Mouse (Mus musculus): ENCODE measurements around the gene Ylpm1. TPM values are rescaled to one million over a fixed set of nuclear protein-coding genes. Genes with fewer than 3 reads are reported as not detected.
A peak's percentile ranks its signal among the peaks of the same experiment; 100 is the strongest.

Ylpm1 gene
- 9.2 and 10.5 TPM in 2 replicates for polyA plus RNA-seq (2015; fragmentation: Nextera tagmentation; extraction: Ambion mirVana)

GRCm38 (mm10) chr12:84996083-84996496 lies at the start of gene Ylpm1:
Gene Ylpm1 (plus strand): TSS chr12:84996321.
- Histone ChIP-seq H3K4me2 (replicated peaks; ENCODE audit: low read depth) (peak within 1 kb of the TSS; percentile 90), H3K9ac (ENCODE audit: low read length) (peak within 1 kb of the TSS; percentile 94), H3K4me1 (replicated peaks; ENCODE audit: control insufficient read depth, insufficient read depth) (no peaks in the 10 kb centered on the region; the same call in 1 of the 2 replicates), H3K36me3 (ENCODE audit: control insufficient read depth, insufficient read depth, low read length) (no peaks in the 10 kb centered on the region), H3K27me3 (ENCODE audit: control insufficient read depth, insufficient read depth, low read length) (no peaks in the 10 kb centered on the region), H3K9me3 (ENCODE audit: control insufficient read depth, low read length) (no peaks in the 10 kb centered on the region), H3K27ac (replicated peaks) (peak within 1 kb of the TSS; percentile 86), H3K4me3 (ENCODE audit: low read depth, low read length) (peak within 1 kb of the TSS; percentile 89)
- DNase-seq (ENCODE audit: low spot score), result peak; percentile 97
- peak; percentile 98 for ATAC-seq (ENCODE audit: low FRiP score, low TSS enrichment)
- TF ChIP-seq EP300 (optimal IDR thresholded peaks at IDR 0.05), result no peak
- TF ChIP-seq CTCF (IDR thresholded peaks at IDR 0.05; ENCODE audit: low read depth), result peak; percentile 73
- under 1% methylated on average over 45 of the region's 45 CpGs for WGBS

- WGBS, result 72% methylated on average over 2 of the region's 2 CpGs
- DNase-seq (ENCODE audit: low spot score) (no peak), ATAC-seq (ENCODE audit: low FRiP score, low TSS enrichment) (no peak)
- no peak overlapping the region for H3K4me3 ChIP-seq (ENCODE audit: low read depth, low read length)
- TF ChIP-seq CTCF (IDR thresholded peaks at IDR 0.05; ENCODE audit: low read depth) (no peak), EP300 (optimal IDR thresholded peaks at IDR 0.05) (no peak)
- H3K4me1 ChIP-seq (replicated peaks; ENCODE audit: control insufficient read depth, insufficient read depth), result 0 out of 2 replicates have a peak, but pooled peaks cover 2% of the 10 kb centered on the region
- no peak overlapping the region for H3K9ac ChIP-seq (ENCODE audit: low read length)
- no peak overlapping the region for H3K4me2 ChIP-seq (replicated peaks; ENCODE audit: low read depth)
- H3K36me3 ChIP-seq (ENCODE audit: control insufficient read depth, insufficient read depth, low read length), result no peaks in the 10 kb centered on the region; the same call in 1 of the 2 replicates
- no peaks in the 10 kb centered on the region for H3K9me3 ChIP-seq (ENCODE audit: control insufficient read depth, low read length)
- H3K27ac ChIP-seq (replicated peaks), result no peak overlapping the region
- no peaks in the 10 kb centered on the region for H3K27me3 ChIP-seq (ENCODE audit: control insufficient read depth, insufficient read depth, low read length)
Observed at GRCm38 (mm10) chr12:84947894-84948583, 48.1 kb upstream of the Ylpm1 start.

- no peaks in the 10 kb centered on the region for H3K9me3 ChIP-seq (ENCODE audit: control insufficient read depth, low read length)
- WGBS, result 90% methylated on average over 6 of the region's 6 CpGs
- no peak for DNase-seq (ENCODE audit: low spot score)
- TF ChIP-seq EP300 (optimal IDR thresholded peaks at IDR 0.05) (no peak), CTCF (IDR thresholded peaks at IDR 0.05; ENCODE audit: low read depth) (no peak)
- no peak overlapping the region for H3K4me2 ChIP-seq (replicated peaks; ENCODE audit: low read depth)
- H3K36me3 ChIP-seq (ENCODE audit: control insufficient read depth, insufficient read depth, low read length), result no peaks in the 10 kb centered on the region; the same call in 1 of the 2 replicates
- H3K27me3 ChIP-seq (ENCODE audit: control insufficient read depth, insufficient read depth, low read length), result no peaks in the 10 kb centered on the region
- H3K9ac ChIP-seq (ENCODE audit: low read length), result no peak overlapping the region
- H3K4me3 ChIP-seq (ENCODE audit: low read depth, low read length), result no peak overlapping the region
- ATAC-seq (ENCODE audit: low FRiP score, low TSS enrichment), result no peak
- no peak overlapping the region for H3K27ac ChIP-seq (replicated peaks)
- H3K4me1 ChIP-seq (replicated peaks; ENCODE audit: control insufficient read depth, insufficient read depth), result 0 out of 2 replicates have a peak, but pooled peaks cover 2% of the 10 kb centered on the region
Observed at GRCm38 (mm10) chr12:84948584-84949285, 47.4 kb upstream of the Ylpm1 start.

GRCm38 (mm10) chr12:84950763-84951162 lies 45.4 kb upstream of the Ylpm1 start:
- Histone ChIP-seq H3K9me3 (ENCODE audit: control insufficient read depth, low read length) (no peaks in the 10 kb centered on the region), H3K4me2 (replicated peaks; ENCODE audit: low read depth) (no peak overlapping the region), H3K4me3 (ENCODE audit: low read depth, low read length) (no peak overlapping the region), H3K4me1 (replicated peaks; ENCODE audit: control insufficient read depth, insufficient read depth) (0 out of 2 replicates have a peak, but pooled peaks cover 2% of the 10 kb centered on the region), H3K36me3 (ENCODE audit: control insufficient read depth, insufficient read depth, low read length) (no peaks in the 10 kb centered on the region; the same call in 1 of the 2 replicates), H3K27me3 (ENCODE audit: control insufficient read depth, insufficient read depth, low read length) (no peaks in the 10 kb centered on the region), H3K9ac (ENCODE audit: low read length) (no peak overlapping the region), H3K27ac (replicated peaks) (no peak overlapping the region)
- TF ChIP-seq EP300 (optimal IDR thresholded peaks at IDR 0.05) (no peak), CTCF (IDR thresholded peaks at IDR 0.05; ENCODE audit: low read depth) (no peak)
- WGBS, result 52% methylated on average over 6 of the region's 6 CpGs
- DNase-seq (ENCODE audit: low spot score), result peak; percentile 83
- ATAC-seq (ENCODE audit: low FRiP score, low TSS enrichment), result peak; percentile 79

- WGBS, result 55% methylated on average over 8 of the region's 8 CpGs
- no peak for DNase-seq (ENCODE audit: low spot score)
Observed at GRCm38 (mm10) chr12:84951531-84951930, 44.6 kb upstream of the Ylpm1 start.

More at GRCm38 (mm10) chr12:84951531-84951930, 44.6 kb upstream of the Ylpm1 start:
- no peak for ATAC-seq (ENCODE audit: low FRiP score, low TSS enrichment)
- H3K36me3 ChIP-seq (ENCODE audit: control insufficient read depth, insufficient read depth, low read length), result no peaks in the 10 kb centered on the region; the same call in 1 of the 2 replicates
- H3K27ac ChIP-seq (replicated peaks), result no peak overlapping the region
- no peak overlapping the region for H3K9ac ChIP-seq (ENCODE audit: low read length)
- TF ChIP-seq EP300 (optimal IDR thresholded peaks at IDR 0.05), result no peak
- no peak for TF ChIP-seq CTCF (IDR thresholded peaks at IDR 0.05; ENCODE audit: low read depth)
- no peak overlapping the region for H3K4me2 ChIP-seq (replicated peaks; ENCODE audit: low read depth)
- H3K4me1 ChIP-seq (replicated peaks; ENCODE audit: control insufficient read depth, insufficient read depth), result 0 out of 2 replicates have a peak, but pooled peaks cover 2% of the 10 kb centered on the region
- H3K4me3 ChIP-seq (ENCODE audit: low read depth, low read length), result no peak overlapping the region
- H3K27me3 ChIP-seq (ENCODE audit: control insufficient read depth, insufficient read depth, low read length), result no peaks in the 10 kb centered on the region
- H3K9me3 ChIP-seq (ENCODE audit: control insufficient read depth, low read length), result no peaks in the 10 kb centered on the region

All from stomach, postnatal 0 days (tissue).